Mouse (Mus musculus) forebrain, embryonic 15.5 days (tissue): Measurements from ENCODE around the gene Tfdp1. TPM values are rescaled to one million over a fixed set of nuclear protein-coding genes. Genes with fewer than 3 reads are reported as not detected.
"Not testable (repeated sequence)": the region's sequence is repeated elsewhere in the genome, so short reads cannot be mapped to it uniquely, and the experiment has no call there.

Source experiments
- ATAC-seq: fragments of 200-750 bp; cut with Nextera tagmentation; replicated peaks from 2 replicates; pipeline ENCODE4 v1.8.0; 2017; ENCODE audit warnings: mild to moderate bottlenecking, moderate TSS enrichment, moderate library complexity
- H3K27ac ChIP-seq: fragments of 300-500 bp; sonication (generic); replicated peaks from 2 replicates; pipeline ENCODE4 v1.5.1; 2015; ENCODE audit warnings: mild to moderate bottlenecking, inconsistent platforms
- H3K27me3 ChIP-seq: fragments of 300-500 bp; sonication (generic); 2 replicates; pipeline ENCODE4 v1.6.1; 2015; ENCODE audit warnings: inconsistent platforms
- H3K36me3 ChIP-seq: fragments of 300-500 bp; sonication (generic); 2 replicates; pipeline ENCODE4 v1.6.1; 2015; ENCODE audit warnings: mild to moderate bottlenecking, inconsistent platforms
- H3K4me1 ChIP-seq: fragments of 300-500 bp; sonication (generic); 2 replicates; pipeline ENCODE4 v1.6.1; 2015; ENCODE audit warnings: inconsistent platforms
- H3K4me2 ChIP-seq: fragments of 300-500 bp; sonication (generic); replicated peaks from 2 replicates; pipeline ENCODE4 v1.6.1; 2015; ENCODE audit warnings: mild to moderate bottlenecking, inconsistent platforms
- H3K4me3 ChIP-seq: fragments of 300-500 bp; sonication (generic); 2 replicates; pipeline ENCODE4 v1.5.1; 2015; ENCODE audit warnings: mild to moderate bottlenecking, inconsistent platforms
- H3K9ac ChIP-seq: fragments of 300-500 bp; sonication (generic); replicated peaks from 2 replicates; pipeline ENCODE4 v1.6.1; 2015; ENCODE audit warnings: mild to moderate bottlenecking, inconsistent platforms
- H3K9me3 ChIP-seq: fragments of 300-500 bp; sonication (generic); 2 replicates; pipeline ENCODE4 v1.6.1; 2016; ENCODE audit warnings: inconsistent platforms
- WGBS: fragments of 180-500 bp; shearing (Covaris S2); methylation state at CpG from one replicate; pipeline ENCODE4 v1.1.7; 2015; ENCODE audit warnings: mixed read lengths; 5-methylcytosine and 5-hydroxymethylcytosine counted together
- polyA plus RNA-seq: library from polyadenylated mRNA; unstranded; fragments of >200 nt; fragmentation: Nextera tagmentation; extraction: Ambion mirVana; gene quantifications from 2 replicates; pipeline ENCODE4 v1.2.1, GENCODE M21; 2015

Tfdp1 gene
- polyA plus RNA-seq, 1 experiment from 2014 or later: 146 TPM

DNA sequence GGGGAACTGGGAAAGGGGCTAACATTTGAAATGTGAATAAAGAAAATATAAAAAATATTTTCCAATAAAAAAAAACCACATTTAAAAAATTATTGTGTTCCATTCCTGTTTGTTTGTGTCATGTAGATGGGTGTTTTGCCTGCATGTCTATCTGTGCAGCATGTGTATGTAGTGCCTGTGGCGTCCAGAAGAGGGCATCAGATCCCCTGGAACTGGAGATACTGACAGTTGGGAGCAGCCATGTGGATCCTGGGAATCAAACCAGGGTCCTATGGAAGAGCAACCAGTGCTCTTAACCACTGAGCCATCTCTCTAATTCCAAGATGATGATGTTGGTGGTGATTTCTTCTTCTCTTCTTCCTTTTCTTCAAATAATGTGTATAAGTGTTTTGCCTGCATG is 3.9 kb upstream of the Tfdp1 start:
- Histone ChIP-seq H3K4me1 (peaks cover under 1% of the 10 kb centered on the region; the same call in 1 of the 2 replicates), H3K9me3 (no peaks in the 10 kb centered on the region), H3K27me3 (no peaks in the 10 kb centered on the region), H3K36me3 (no peaks in the 10 kb centered on the region), H3K4me3 (no peak overlapping the region), H3K4me2 (no peak overlapping the region), H3K9ac (no peak overlapping the region), H3K27ac (no peak overlapping the region)
- 61% methylated on average over 1 of the region's 1 CpGs for WGBS
- ATAC-seq: no peak

DNA sequence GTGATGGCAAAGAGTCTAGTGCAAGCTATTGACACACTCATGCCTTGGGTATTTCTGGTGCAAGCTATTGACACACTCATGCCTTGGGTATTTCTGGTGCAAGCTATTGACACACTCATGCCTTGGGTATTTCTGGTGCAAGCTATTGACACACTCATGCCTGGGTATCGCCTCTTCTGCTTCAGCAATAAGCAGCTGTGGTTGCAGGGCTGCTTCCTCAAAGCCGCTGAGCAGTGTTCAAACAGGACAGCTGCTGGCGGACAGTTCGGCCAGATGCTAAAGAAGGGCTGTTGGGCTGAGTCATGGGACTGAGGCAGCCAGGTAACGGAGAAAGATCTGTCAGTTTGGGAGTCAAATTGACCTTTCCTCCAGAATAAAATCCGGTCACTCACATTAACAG is 1.3 kb upstream of the Tfdp1 start:
- peaks cover 14% of the 10 kb centered on the region for H3K36me3 ChIP-seq
- H3K4me3 ChIP-seq, H3K27ac ChIP-seq, H3K9ac ChIP-seq, ATAC-seq, H3K4me2 ChIP-seq, H3K9me3 ChIP-seq, H3K27me3 ChIP-seq: not testable (repeated sequence)
- WGBS: 93% methylated on average over 6 of the region's 6 CpGs
- H3K4me1 ChIP-seq: peaks cover 19% of the 10 kb centered on the region

DNA sequence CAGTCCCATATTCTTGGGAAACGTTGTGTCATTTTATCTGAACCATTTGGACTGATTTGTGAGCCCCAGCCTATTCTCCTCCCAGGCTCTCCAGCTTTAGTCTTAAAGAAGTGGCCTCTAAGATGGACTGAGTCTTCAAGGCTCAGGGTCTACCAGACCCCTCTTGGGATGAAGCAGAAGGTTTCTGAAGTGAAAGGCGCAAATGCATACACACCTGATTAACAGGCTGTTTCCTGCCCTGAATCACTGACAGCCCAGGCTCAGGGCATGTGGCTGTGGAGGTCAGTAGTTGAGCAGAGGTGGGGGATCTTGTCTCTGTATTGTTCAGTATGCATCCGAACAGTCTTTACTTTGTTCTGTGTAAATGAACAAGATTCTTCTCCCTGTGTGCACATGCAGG is 873 bp upstream of the Tfdp1 start:
- Histone ChIP-seq H3K36me3 (peaks cover 17% of the 10 kb centered on the region), H3K4me1 (peaks cover 19% of the 10 kb centered on the region), H3K27ac (peak overlapping the region; percentile 77), H3K27me3 (no peaks in the 10 kb centered on the region), H3K9ac (no peak overlapping the region), H3K4me3 (peak overlapping the region; percentile 94; the same call in 1 of the 2 replicates), H3K4me2 (peak overlapping the region; percentile 86; the same call in 1 of the 2 replicates), H3K9me3 (no peaks in the 10 kb centered on the region)
- peak; percentile 11; the same call in 1 of the 2 replicates for ATAC-seq
- WGBS: 85% methylated on average over 3 of the region's 3 CpGs

DNA sequence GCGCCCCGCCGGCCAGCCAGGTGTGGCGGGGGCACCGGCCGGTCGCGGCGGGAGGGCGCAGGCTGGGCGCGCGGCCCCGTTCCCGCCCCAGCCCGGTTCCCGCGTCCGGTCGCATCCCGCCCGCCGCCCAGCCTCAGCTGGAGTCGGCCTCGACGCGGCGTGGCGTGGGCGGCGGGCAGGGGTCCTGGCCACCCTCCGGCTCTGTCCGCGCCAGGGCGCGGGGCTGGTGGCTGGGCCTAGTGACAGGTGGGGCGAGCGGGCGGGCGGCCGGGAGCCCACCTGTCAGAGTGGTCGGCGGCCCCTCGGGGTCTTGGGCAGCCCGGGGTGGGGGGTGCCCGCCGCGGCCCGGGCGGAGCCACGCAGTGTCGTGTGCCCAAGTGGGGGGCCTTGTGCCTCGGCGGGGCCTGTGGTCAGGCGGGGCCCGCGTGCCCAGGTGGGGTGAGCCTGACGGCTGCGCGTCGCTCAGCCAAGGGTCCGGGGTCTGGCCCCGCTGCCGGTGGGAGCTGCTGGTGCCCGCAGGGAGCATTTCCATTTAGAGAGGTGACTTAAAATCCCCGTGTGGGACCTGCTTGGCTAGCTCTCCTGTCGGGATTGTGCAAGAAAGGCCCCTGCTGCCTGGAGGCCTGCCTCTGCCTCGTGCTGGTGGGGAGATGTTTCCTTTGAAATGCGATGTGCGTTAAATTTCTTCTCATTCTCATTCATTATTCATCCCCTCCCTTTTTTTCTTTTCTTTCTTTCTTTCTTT is 522 bp downstream of the Tfdp1 start:
- Histone ChIP-seq H3K9me3 (no peaks in the 10 kb centered on the region), H3K4me3 (peak overlapping the region; percentile 94), H3K4me2 (peak overlapping the region; percentile 86), H3K27me3 (no peaks in the 10 kb centered on the region), H3K4me1 (peaks cover 19% of the 10 kb centered on the region), H3K36me3 (peaks cover 31% of the 10 kb centered on the region), H3K9ac (peak overlapping the region; percentile 88), H3K27ac (peak overlapping the region; percentile 77)
- under 1% methylated on average over 52 of the region's 70 CpGs for WGBS
- peak; percentile 53 for ATAC-seq

DNA sequence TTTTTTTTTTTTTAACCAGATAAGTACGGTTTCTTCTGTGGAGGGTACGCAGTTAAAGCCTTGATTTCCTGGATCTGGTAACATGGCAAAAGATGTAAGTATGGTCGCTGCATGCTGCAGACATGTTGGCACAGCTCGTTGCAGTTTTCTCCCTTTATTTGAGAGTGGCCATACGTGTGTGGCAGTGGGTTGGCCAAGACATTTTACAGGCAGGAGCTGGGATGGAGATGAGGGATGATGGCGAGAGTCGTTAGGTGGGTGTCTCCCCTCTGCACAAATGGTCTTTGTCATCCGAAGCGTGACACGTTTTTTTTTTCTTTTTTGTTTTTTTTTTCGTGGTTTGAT is 1.1 kb downstream of the Tfdp1 start:
- 2% methylated on average over 11 of the region's 11 CpGs for WGBS
- no peaks in the 10 kb centered on the region for H3K27me3 ChIP-seq
- peak overlapping the region; percentile 77 for H3K27ac ChIP-seq
- H3K36me3 ChIP-seq: peaks cover 37% of the 10 kb centered on the region
- peak overlapping the region; percentile 86 for H3K4me2 ChIP-seq
- peaks cover 19% of the 10 kb centered on the region for H3K4me1 ChIP-seq
- ATAC-seq: no peak
- H3K9me3 ChIP-seq: no peaks in the 10 kb centered on the region
- H3K9ac ChIP-seq: peak overlapping the region; percentile 88
- peak overlapping the region; percentile 94 for H3K4me3 ChIP-seq

DNA sequence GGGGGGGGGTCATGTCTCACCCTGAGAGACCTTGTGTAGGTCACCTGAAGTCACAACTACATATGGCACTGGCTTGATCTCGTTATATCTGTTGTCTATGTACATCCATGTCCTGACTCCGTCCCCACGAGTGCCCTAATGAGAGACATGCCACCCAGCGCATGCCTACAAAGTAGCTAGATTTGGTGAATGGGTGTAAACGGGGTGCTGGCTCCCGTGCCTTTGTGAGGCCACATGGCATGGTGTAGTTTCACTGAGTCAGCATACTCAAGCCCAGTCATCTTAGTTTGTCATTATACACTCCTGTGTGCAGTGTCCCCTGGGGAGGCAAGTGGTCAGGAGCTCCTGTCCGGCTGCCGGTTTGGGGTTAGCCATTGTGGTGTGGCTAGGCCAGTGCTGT is 2.1 kb downstream of the Tfdp1 start:
- peaks cover 19% of the 10 kb centered on the region for H3K4me1 ChIP-seq
- H3K4me2 ChIP-seq: no peak overlapping the region
- 77% methylated on average over 8 of the region's 8 CpGs for WGBS

DNA sequence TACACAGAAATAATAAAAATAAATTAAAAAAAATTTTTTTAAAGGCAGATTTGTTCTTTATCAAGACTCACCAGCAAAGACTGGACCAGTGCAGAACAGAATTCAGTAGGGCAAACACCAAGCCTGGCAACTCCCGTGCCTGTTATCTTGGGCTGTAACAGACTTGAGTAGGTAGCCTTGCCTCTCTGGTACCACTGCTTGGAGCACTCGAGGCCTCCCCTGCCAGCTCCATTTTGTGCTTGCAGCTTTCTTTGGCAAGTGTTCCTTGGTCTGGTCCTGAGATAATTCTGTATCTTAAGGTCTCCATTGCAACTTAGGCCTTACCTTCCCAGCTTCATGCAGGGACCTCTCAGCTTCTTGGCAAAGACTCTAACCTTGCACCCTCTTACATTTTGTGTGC is 3.8 kb downstream of the Tfdp1 start:
- no peaks in the 10 kb centered on the region for H3K27me3 ChIP-seq
- 85% methylated on average over 2 of the region's 2 CpGs for WGBS
- no peak for ATAC-seq
- H3K27ac ChIP-seq: no peak overlapping the region
- H3K9ac ChIP-seq: no peak overlapping the region
- H3K4me2 ChIP-seq: no peak overlapping the region
- H3K9me3 ChIP-seq: no peaks in the 10 kb centered on the region
- peaks cover 19% of the 10 kb centered on the region for H3K4me1 ChIP-seq
- H3K36me3 ChIP-seq: peaks cover 62% of the 10 kb centered on the region
- H3K4me3 ChIP-seq: no peak overlapping the region

More for the DNA sequence above, 2.1 kb downstream of the Tfdp1 start:
- ATAC-seq: no peak
- Histone ChIP-seq H3K4me3 (no peak overlapping the region), H3K36me3 (peaks cover 47% of the 10 kb centered on the region), H3K27ac (no peak overlapping the region), H3K9ac (no peak overlapping the region), H3K27me3 (no peaks in the 10 kb centered on the region), H3K9me3 (no peaks in the 10 kb centered on the region)

DNA sequence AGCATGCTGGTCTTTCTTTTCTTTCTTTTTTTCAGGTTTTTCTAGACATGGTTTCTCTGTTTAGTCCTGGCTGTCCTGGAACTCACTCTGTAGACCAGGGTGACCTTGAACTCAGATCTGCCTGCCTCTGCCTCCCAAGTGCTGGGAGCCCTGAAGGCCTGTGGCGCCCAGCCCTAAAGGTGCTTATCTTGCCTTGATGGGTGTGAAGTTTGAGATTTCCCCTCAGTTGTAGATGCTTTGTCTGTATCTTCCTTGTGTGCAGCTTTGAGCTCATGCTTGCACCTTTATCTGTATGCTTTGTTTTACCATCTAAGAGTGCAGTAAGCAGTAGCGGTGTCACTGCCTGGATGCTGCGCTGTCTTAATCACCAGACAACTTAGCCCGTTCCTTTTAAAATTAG is 4.6 kb downstream of the Tfdp1 start:
- peaks cover 19% of the 10 kb centered on the region for H3K4me1 ChIP-seq
- WGBS: 98% methylated on average over 4 of the region's 4 CpGs
- H3K27me3 ChIP-seq: no peaks in the 10 kb centered on the region
- H3K4me2 ChIP-seq: no peak overlapping the region
- H3K4me3 ChIP-seq: no peak overlapping the region
- peaks cover 69% of the 10 kb centered on the region for H3K36me3 ChIP-seq
- H3K9ac ChIP-seq: no peak overlapping the region
- no peak overlapping the region for H3K27ac ChIP-seq
- ATAC-seq: no peak
- no peaks in the 10 kb centered on the region for H3K9me3 ChIP-seq

DNA sequence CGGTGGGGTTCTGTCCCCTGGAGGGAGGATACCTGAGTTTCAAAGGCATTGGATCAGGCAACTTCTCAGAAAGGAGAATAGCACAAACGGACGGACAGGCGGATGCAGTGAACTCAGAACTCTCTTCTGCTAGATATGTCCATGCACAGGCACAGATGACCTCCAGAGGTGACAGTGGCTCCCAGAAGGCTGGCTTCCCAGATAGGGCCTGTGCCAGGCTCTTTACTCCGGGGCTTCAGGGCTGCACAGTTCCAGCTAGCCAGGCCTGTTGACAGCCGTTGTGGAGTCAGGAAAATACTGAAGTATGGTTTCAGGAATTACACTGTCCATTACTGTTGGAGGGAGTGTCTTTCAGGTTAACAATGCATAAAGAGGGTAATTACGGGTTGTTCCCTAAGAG is 11.5 kb downstream of the Tfdp1 start:
- Histone ChIP-seq H3K27me3 (no peaks in the 10 kb centered on the region), H3K27ac (no peak overlapping the region), H3K36me3 (peaks cover 70% of the 10 kb centered on the region), H3K4me1 (no peaks in the 10 kb centered on the region), H3K9ac (no peak overlapping the region), H3K9me3 (no peaks in the 10 kb centered on the region), H3K4me3 (no peak overlapping the region), H3K4me2 (no peak overlapping the region)
- WGBS: 93% methylated on average over 7 of the region's 7 CpGs
- no peak for ATAC-seq

DNA sequence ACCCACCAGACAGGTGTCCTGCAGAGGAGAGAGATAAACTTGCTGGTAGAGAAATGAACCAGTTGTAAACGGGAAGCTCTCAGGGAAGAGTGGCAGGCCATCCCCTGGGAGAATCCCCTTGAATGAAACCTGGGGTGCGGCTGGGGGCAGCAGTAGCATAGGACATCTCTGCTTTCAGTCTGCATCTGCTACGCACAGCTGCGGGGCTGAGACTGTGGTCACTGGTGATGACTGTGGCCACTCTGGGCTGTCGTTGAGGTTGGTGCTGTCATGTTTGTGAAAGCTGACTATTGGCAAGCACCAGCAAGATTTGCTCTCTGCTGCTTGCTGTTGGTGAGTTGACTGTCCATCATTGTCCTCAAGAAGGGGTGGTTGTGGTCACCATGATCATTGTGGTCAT is 13.0 kb downstream of the Tfdp1 start:
- Histone ChIP-seq H3K4me2 (no peak overlapping the region), H3K27me3 (no peaks in the 10 kb centered on the region), H3K9me3 (no peaks in the 10 kb centered on the region), H3K4me3 (no peak overlapping the region), H3K9ac (no peak overlapping the region), H3K27ac (no peak overlapping the region), H3K4me1 (no peaks in the 10 kb centered on the region), H3K36me3 (peaks cover 68% of the 10 kb centered on the region)
- WGBS: 88% methylated on average over 5 of the region's 5 CpGs
- no peak for ATAC-seq

DNA sequence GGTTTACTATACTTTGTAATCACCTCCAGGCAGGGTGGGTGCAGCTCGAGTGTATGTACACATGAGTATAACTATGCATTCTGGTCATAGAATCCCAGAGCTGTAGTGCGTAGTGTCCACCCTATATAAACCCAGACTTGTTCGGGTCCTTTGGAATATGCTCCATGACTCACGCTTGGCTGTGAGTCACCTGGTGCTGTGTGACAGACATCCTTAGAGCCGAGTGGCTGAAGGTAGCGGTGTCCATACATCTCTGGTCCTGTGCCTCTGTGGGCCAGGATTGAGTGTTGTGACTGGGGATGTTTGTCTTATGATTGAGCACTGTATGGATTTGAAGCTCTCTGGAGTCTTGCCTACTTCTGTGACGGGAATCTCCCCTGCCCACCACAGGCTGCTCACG is 14.1 kb downstream of the Tfdp1 start:
- no peaks in the 10 kb centered on the region for H3K9me3 ChIP-seq
- ATAC-seq: no peak
- WGBS: 93% methylated on average over 8 of the region's 8 CpGs
- H3K4me1 ChIP-seq: no peaks in the 10 kb centered on the region
- H3K27me3 ChIP-seq: no peaks in the 10 kb centered on the region
- H3K4me2 ChIP-seq: no peak overlapping the region
- H3K36me3 ChIP-seq: peaks cover 70% of the 10 kb centered on the region
- H3K4me3 ChIP-seq: no peak overlapping the region
- H3K27ac ChIP-seq: no peak overlapping the region
- no peak overlapping the region for H3K9ac ChIP-seq

DNA sequence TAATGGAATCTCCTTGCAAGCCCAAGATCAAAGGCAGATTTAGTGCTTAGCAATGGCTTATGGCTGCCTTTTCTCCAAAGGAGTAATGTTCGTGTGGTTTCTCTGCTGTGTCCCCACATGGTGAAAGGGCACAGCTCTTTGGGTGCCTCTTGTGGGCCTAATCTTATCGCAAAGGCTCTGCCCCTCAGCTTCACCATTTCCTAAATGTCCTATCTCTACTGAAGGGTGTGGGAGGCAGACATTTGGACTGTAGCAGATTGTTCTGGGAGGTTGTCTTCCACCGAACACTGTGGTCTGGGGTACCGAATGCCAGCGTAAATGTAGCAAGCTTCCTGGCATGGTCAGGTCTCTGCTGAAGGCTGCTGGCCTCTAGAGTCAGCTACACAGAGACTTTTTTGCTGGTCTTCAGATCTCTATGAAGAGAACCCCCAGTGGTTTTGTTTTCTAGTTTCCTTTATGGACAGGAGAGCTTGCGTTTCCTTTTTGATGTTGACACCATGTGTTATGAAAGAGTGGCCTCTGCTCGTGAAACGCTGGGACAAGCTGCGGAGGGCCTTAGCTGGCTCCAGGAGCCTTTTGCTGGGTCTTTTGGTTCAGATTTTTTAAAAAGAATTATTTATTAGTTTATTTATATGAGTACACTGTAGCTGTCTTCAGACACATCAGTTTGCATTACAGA is 14.7 kb downstream of the Tfdp1 start:
- WGBS: 78% methylated on average over 9 of the region's 9 CpGs
- no peaks in the 10 kb centered on the region for H3K4me1 ChIP-seq
- no peak overlapping the region for H3K9ac ChIP-seq
- no peak overlapping the region for H3K4me2 ChIP-seq
- no peak for ATAC-seq
- H3K36me3 ChIP-seq: peaks cover 70% of the 10 kb centered on the region
- no peak overlapping the region for H3K4me3 ChIP-seq
- H3K9me3 ChIP-seq: no peaks in the 10 kb centered on the region
- H3K27ac ChIP-seq: no peak overlapping the region
- no peaks in the 10 kb centered on the region for H3K27me3 ChIP-seq
